Mouse (Mus musculus) CD8-positive naive resting alpha-beta T cell, adult 2 months (primary cell): ENCODE measurements at regions not wholly inside any gene's neighbourhood (a gene's known extent, or its start where the extent isn't known, plus 50 kb on each side); places are given as distances from the start of the nearest gene placed in this dataset.

Source experiments
- DNase-seq, 2 experiments: peaks; one replicate each; pipeline ENCODE4 v3.0.0; 2022; ENCODE audit warnings: low read depth in 2 of 2, low spot score in 2 of 2

DNA sequence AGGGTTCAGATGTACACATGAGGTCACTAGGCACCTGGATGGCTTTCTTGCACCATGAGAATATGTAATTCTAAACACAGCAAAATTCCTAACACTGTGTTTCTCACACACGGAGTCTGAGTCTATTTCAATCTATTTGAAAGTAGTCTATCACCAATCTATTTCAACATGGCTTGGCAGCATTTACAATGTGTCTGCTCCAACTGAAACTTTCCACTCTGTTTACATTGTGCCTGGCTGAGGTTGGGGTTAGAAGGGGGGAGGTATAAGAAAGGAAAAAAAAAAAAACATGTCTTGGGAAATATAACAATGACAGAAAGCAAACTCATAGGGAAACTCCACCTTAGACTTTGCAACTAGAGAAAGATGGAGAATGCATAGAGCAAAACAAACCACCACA, 602.9 kb upstream of the Arid1b start:
- no peak for DNase-seq

DNA sequence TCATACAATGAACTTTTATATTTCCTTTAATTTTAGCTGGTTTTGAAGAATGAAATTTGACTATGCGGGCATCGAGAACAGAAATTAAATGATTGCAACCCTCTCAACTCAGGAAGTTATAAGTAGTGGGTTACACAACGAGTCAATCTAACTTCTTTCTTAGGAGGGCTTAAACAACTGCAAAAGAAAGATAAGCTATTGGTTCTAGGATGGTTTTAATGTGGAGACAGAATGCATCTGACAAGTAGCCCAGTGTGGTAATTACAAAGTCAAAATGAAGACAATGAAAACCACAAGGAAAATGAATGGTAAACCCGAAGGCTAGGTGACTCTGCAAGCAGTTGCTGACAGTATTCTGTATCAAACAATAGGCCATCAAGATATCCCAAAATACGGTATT, 598.0 kb upstream of the Arid1b start:
- DNase-seq: no peak

DNA sequence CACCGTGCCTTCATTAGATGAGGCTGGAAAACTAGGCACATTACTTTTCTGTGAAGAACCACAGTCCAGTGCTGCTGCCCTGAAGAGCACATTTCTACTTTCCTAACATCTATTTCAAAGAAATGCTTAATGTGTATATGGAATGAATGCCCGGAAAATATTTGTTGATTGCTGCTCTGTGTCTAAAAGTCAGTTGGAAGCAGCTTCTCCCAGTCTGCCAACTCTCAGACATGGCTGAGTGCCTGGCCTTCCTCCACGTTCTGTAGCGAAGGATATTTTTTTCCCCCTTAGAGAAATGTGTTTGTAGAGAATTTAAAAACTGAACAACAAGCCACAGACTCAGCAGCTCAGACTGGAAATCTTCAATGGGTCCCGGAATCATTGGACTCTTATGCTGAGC, 576.4 kb upstream of the Arid1b start:
- DNase-seq: no peak

DNA sequence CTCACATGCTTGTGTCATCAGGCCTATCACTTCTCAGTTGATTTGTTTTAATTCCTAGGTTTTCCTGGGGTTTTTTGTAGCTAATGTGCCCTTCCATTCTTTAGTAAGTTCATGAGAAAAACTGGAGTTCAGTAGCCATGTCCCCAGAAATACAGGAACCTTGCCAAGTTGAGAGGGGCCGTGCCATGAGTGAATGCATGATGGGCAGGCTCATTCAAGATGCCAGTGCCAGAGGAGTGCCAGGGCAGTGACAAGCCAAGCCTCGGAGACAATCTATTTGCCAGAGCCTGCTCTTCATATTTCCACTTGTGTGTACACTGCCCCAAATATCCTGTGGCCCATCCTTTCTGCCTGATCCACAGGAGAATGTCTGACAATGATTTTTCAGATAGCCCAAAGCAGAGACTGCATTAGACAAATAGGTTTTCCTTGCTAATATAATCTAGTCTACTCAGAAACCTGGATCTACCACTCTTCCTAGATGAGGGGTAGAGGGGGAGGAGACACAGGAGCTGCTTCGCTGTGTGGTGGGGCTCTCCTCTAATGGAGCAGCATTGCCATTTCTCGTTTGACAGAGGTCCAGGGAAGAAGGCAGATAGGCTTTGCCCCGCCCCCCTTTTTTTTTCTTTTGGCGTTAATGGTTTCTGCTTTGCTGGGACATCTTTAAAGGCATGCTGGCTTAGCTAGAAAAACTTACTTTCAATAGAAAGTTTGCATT, 569.5 kb upstream of the Arid1b start:
- DNase-seq: no peak

DNA sequence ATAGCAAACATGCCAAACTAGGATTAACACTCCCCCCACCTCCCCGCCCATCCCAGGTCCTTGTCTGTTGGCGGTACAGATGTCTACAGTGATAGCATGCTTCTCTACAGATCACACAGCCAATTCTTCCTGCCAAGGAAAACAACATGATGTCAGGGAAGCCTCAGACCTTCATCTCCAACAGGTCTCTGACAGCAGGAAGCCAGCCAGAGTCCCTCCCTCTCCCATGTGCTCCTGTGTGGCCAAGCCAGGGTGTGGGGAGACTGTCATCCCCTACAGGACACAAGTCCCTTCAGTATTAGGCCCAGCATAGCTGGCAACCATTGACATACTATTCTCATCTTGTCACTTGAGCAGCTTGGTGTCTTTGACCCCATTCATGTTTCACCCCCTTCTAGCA, 568.8 kb upstream of the Arid1b start:
- DNase-seq: no peak

DNA sequence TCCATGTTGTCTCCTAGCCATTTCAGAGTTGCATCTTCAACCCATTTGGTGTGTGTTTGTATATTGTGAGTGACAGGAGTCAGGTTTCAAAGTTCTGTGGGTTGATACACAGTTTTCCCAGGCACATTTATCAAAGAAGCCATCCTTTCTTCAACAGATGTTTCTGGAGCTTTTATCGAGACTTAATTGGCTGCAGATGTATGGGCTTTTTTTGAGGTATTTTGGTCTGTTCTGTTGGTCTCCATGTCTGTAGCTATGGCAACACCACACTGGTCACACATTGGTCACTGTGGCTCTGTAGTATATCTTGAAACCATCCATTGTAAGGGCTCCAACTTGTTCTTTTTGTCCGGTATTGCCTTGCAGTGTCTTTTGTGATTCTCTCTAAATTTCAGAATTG, 565.1 kb upstream of the Arid1b start:
- no peak for DNase-seq

DNA sequence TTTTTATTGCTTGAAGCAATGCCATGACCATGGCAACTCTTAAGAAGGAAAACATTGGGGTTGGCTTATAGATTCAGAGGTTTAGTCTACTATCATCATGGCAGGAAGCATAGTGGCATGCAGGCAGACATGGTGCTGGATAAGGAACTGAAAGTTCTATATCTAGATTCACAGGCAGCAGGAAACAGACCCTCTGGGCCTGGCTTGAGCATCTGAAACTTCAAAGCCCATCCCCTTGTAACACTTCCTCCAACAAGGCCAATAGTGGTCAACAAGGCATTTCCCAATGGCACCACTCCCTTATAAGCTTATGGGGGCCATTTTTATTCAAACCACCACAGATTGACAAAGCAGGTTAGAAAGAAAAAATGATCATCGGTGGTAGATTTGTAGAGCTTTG, 548.5 kb upstream of the Arid1b start:
- DNase-seq: no peak

DNA sequence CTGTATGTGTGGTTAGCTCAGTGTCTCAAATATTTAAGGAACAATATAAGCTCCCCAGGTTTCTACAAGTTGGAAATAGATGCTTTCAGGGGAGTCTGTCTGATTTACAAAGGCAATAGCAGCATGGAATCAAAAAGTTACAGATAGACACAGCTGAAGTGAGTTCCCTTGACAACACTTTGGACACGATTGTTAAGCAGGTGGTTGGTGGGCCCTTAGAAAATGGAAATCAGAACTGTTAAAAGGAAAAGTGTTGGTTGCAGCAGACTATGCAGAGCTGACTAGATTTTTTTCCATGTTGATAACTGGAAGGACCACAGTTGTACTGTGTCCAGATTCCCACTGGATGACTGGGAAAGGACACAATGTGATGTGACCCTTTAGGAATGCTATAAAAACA, 536.6 kb upstream of the Arid1b start:
- DNase-seq: no peak

DNA sequence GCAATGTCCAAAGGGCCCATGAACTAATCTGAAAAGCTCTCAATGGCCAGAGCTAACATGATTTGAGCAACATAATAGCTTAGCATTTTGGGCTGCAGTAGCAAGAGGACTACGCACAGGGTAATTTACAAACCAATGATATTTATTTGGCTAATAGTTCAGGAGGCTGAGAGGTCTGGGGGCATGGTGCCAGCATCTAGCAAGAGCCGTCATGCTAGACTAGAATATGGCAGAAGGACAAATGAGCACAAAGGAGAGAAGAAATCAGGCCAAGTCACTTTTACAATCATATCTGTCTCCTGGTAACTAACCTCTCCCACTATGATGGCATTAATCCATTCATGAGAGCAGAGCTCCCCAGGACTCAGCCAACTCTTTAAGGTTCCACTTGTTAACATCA, 532.6 kb upstream of the Arid1b start:
- DNase-seq: no peak

DNA sequence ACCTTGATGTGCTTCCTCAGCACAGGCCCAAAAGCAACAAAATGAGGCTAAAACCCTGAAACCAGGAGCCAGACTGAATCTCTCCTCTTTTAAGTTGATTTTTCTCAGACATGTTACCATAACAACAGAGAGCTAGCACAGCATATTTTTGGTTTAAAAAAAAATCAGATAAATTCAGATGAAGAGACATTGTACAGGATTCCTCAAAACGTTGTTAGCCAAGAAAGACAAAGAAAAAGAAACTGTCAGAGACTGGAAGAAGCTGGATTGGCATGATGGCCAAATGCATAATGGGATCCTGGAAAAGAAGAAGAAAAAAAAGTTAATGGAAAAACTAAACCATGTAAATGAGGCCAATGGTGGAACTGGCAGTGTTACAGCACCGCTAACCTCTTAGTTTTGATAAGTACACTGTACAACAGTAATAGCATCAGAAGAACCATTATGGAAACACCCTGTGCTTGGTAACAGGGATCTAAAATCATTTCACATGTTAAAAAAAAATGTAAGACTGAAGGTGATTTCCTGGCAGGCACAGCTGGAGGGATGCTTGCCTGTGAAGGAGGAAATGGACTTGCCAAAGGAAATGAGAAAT, 529.7 kb upstream of the Arid1b start:
- no peak for DNase-seq

DNA sequence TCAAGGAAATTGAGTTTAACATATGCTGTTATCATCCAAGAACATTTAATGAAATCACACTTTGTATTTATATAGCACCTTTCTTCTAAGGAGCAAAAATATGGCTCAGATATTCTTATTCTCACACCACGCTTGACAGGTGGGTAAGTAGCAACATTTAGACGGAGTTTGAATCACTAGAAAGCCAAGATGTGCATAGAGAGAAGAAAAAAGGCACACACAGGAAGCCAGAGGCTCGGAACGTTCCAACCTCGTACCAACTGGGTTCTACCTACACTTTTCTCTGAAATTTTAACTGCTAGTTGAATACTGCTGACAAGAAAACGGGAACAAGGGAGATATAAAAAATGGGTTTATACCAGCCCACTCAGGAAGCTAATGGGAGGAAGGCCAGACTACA, 528.4 kb upstream of the Arid1b start:
- no peak for DNase-seq

DNA sequence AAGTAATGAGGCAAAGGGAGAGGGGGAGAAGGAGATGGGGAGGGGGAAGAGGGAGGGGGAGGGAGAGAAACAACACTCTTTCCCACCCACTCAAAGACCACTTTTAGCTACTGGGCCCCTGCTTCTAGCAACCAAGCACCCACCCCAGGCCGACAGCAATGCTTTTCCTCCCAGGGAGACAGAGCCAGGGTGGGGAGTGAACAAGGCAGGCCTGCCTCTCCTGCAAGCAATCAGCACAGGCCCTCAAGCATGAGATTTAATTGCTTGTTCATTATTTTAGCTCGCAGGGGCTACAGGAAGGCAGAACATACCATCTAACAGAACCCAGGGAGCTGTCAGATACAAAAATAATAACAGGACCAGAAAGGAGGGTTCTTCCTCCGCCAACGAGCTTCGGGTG, 521.7 kb upstream of the Arid1b start:
- no peak for DNase-seq

DNA sequence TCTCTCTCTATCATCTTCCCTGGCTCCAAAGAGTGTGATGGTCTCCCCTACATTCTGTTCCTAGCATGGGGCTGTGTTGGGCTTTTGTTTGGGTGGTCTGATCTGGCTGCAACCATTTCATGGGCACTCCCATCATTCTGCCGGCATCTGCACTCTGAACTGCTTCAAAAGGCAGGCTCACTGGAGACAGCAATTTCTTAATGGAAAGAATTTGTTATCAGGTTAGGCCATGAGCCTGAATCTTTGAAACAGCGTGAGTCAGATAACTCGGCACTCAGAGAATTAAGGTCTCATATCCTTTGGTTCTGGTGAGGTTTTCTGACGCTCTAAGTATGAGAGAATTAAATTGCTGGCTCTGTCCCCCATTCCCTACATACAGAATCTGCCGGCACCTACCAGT, 519.8 kb upstream of the Arid1b start:
- DNase-seq: no peak

DNA sequence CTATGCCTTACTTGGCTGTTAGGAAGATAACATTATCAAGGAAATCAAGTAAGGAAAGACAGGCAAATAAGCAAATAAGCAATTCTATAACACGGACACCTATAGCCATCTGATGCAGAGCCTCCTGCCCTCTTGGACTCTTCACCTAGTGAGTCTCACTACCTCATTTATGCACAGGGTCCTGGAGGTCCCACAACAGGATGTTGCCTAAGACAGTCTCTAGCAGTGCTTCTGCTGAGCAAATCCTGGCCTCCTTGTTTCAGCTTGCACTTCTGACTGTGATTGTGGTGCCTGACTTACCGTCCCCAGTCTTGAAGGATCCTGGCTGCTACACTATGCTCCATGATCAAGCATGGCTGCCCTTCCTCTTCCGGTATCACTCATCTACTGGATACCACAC, 518.5 kb upstream of the Arid1b start:
- DNase-seq: no peak

DNA sequence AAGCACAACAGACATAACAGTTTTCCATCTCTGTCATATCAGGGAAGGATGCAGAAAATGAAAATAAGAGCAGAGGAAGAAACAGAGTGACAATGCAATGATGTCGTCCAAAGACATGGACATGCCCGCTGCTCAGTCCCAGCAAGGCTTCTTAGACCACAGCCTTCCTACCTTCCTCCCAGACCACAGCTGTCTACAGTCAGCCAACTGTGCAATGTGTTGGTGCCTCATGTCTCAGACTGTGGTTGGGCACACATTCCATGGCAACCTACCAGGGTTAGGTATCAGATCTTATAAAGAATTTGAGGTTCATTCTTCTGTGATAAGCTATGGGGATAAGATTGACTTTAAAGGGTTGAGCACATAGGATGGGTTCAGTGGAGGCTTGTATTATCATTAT, 499.7 kb upstream of the Arid1b start:
- DNase-seq: no peak

DNA sequence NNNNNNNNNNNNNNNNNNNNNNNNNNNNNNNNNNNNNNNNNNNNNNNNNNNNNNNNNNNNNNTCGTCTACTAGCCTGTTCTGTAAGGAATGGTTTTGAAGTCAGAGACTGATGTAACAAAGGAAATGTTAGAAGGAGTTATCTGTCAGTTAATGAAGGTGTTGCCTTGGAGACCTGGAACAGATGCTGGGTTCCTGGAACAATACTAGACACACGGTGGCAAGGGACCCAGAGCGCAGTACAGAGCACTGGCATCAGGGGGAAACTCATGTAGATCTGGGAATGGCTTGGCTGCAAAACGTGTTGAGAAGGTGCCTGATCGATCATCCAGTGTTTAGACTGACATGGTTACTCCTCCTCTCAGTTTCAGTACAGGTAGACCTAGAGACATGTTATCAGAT, 493.6 kb upstream of the Arid1b start:
- no peak for DNase-seq

DNA sequence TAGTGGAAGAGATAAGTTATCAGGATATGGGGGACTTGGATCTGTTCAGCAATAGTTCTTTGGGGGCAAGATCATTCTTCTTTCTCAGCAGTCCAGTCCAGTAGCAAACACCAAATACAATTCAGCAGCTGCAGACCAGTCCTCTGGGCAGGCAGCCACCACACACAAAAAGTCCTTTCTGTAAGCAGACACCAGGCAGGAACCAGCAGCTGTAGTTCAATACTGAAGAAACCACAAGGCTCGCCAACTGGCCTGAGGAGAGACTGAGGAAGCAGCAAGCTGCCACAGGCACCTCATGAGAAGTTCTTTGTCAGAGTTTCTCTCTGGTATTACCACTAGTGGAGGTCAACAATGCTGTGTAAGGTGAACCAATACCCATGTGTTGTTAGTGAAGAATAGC, 493.1 kb upstream of the Arid1b start:
- no peak for DNase-seq

DNA sequence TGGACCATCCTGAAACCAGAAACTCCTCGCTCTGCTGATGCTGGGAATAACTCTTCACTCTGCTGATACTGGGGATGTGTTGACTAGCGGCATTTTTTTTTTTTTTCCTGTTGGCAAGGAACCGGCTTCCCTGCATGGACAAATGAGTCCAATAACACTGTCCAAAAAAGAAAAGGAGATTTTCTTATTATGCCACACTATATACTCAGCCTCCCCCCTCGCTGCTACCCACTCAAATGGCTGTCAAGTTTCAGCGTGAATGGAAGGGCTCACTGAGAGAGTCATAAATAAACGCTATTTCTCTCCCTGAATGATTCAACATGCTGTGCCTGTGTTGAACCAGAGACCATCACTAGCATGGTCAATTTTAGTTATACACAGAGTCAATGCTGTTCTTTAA, 489.2 kb upstream of the Arid1b start:
- DNase-seq: no peak

DNA sequence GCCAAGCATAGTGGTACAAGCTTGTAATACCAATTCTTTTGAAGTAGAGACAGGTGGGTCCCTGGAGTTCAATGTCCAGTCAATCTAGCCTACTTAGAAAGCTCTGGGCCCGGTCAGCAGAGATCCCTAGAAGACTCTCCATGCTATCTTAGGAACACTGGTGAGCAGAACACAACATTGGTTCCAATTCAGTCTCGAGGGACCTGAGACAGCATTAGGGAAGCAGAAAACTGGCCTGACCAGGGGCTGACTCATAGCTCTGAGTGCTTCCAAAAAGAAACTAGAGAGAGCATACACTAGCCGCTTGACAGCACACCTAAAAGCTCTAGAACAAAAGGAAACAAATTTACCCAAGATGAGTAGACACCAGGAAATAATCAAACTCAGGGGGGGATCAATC, 484.6 kb upstream of the Arid1b start:
- DNase-seq: no peak

DNA sequence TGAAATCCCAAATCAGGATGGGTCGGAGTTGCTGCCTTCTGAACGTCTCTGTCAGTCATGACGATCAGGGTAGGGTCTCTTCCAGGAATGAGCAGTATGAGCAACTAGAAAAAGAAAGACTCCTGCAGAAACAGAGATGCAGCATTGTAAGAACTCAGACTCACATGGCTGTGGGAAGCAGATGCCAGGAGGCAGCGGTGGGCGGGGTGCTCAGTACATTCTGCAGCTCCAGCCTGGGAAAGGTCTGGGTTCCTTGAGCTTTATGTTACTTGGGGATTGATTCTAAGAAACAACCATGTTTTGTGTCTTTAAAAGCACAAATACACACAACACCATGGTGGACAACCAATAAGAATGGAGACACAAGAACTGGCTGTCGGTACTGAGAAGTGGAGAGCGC, 478.0 kb upstream of the Arid1b start:
- no peak for DNase-seq

DNA sequence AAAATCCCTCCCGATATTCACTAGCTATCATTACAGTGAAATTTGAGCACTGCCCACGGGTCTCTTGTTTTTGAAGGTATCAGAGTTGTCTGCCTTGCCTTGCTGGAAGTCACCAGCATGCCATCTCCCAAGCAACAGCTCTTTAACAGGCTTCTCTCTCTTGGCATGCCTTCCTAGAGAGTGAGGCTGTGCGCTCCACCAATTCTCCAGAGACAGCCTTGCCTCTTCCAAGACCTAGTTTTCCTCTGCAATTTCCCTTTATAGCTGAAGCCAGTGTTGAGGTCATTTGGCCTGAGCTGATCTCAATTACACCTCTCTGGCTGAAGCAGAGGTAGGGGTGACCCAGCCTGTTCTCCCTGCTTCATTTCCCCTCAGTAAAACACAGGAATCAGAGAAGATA, 477.3 kb upstream of the Arid1b start:
- DNase-seq: no peak

DNA sequence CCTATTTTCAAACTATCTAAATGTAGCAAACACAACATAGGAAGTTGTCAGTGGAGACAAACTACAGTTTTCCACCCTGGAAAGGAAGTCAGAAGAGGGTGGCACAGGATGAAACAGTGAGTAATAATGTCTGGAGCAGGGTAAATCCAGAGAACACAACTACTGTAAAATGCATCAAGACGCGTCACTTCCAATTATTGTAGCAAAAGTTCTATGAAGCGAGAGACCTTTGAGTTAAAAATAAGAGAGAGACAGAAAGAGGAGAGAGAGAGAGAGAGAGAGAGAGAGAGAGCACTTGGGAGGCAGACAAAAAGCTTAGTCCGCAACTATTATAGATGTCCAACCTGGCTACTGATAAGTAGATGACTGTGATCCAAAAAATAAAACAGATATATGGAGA, 473.1 kb upstream of the Arid1b start:
- no peak for DNase-seq

DNA sequence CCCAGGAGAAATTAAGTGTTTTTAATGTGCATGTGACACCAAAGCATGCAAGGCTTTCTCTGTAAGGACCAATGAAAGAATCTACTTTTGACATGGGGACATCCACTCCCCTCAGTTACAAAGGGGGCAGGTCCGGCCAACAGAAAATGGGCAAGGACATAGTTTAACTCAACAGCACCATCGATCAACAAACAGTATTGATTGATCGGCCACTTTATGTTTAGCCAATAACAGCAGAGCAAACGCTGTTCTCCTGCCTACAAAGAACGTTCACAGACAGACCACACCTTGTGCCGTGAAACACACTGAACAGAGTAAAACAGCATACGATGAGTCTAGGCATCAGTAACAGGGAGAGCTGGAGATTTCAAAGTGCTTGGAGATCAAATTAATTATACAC, 467.7 kb upstream of the Arid1b start:
- no peak for DNase-seq
